Mouse (Mus musculus) midbrain, embryonic 11.5 days (tissue): ENCODE data around the gene Gabrr1. TPM values are rescaled to one million over a fixed set of nuclear protein-coding genes. Genes with fewer than 3 reads are reported as not detected.

Experiments
- ATAC-seq: fragments of 200-750 bp; cut with Nextera tagmentation; 2 replicates; pipeline ENCODE4 v1.8.0; 2017; ENCODE audit warnings: moderate TSS enrichment, moderate library complexity; ENCODE audit not compliant: low FRiP score
- DNase-seq: peaks from one replicate; pipeline ENCODE4 v3.0.0; 2015; ENCODE audit warnings: low spot score; ENCODE audit errors: missing footprints
- H3K27ac ChIP-seq: fragments of 300-500 bp; sonication (generic); 2 replicates; pipeline ENCODE4 v1.5.1; 2014; ENCODE audit warnings: low read depth, low read length
- H3K27me3 ChIP-seq: fragments of 300-500 bp; sonication (generic); 2 replicates; pipeline ENCODE4 v1.6.1; 2014; ENCODE audit warnings: mild to moderate bottlenecking, low read length, moderate library complexity, mixed read lengths; ENCODE audit not compliant: control insufficient read depth, insufficient read depth
- H3K36me3 ChIP-seq: fragments of 300-500 bp; sonication (generic); 2 replicates; pipeline ENCODE4 v1.6.1; 2014; ENCODE audit warnings: mild to moderate bottlenecking, low read length, moderate library complexity, mixed read lengths; ENCODE audit not compliant: control insufficient read depth, insufficient read depth
- H3K4me1 ChIP-seq: fragments of 300-500 bp; sonication (generic); 2 replicates; pipeline ENCODE4 v1.6.1; 2014; ENCODE audit warnings: low read length; ENCODE audit not compliant: control insufficient read depth, insufficient read depth
- H3K4me2 ChIP-seq: fragments of 300-500 bp; sonication (generic); 2 replicates; pipeline ENCODE4 v1.6.1; 2014; ENCODE audit warnings: mild to moderate bottlenecking, moderate library complexity
- H3K4me3 ChIP-seq: fragments of 300-500 bp; sonication (generic); 2 replicates; pipeline ENCODE4 v1.5.1; 2014; ENCODE audit warnings: low read depth, low read length
- H3K9ac ChIP-seq: fragments of 300-500 bp; sonication (generic); 2 replicates; pipeline ENCODE4 v1.6.1; 2014; ENCODE audit warnings: low read length
- H3K9me3 ChIP-seq: fragments of 300-500 bp; sonication (generic); 2 replicates; pipeline ENCODE4 v1.6.1; 2016; ENCODE audit warnings: low read length; ENCODE audit not compliant: control insufficient read depth
- WGBS: fragments of 180-500 bp; shearing (Covaris S2); extraction: QIAGEN DNeasy Blood & Tissue Kit; methylation state at CpG from one replicate; pipeline ENCODE4 v1.1.7; 2014; 5-methylcytosine and 5-hydroxymethylcytosine counted together
- polyA plus RNA-seq: library from polyadenylated mRNA; unstranded; fragments of >200 nt; fragmentation: Nextera tagmentation; extraction: Ambion mirVana; gene quantifications from 2 replicates; pipeline ENCODE4 v1.2.1, GENCODE M21; 2014

The Gabrr1 gene
- polyA plus RNA-seq, 1 experiment from 2014 or later, result 0.14 TPM

- ATAC-seq (no peak), DNase-seq (no peak)
- Histone ChIP-seq H3K27ac (no peak overlapping the region), H3K4me3 (no peak overlapping the region), H3K4me1 (no peaks in the 10 kb centered on the region), H3K27me3 (no peaks in the 10 kb centered on the region), H3K4me2 (no peak overlapping the region), H3K36me3 (no peaks in the 10 kb centered on the region), H3K9ac (no peak overlapping the region), H3K9me3 (no peaks in the 10 kb centered on the region)
- WGBS, result 54% methylated on average over 20 of the region's 20 CpGs
Measured at GRCm38 (mm10) chr4:33146679-33147291, 14.5 kb downstream of the Gabrr1 start.

DNA sequence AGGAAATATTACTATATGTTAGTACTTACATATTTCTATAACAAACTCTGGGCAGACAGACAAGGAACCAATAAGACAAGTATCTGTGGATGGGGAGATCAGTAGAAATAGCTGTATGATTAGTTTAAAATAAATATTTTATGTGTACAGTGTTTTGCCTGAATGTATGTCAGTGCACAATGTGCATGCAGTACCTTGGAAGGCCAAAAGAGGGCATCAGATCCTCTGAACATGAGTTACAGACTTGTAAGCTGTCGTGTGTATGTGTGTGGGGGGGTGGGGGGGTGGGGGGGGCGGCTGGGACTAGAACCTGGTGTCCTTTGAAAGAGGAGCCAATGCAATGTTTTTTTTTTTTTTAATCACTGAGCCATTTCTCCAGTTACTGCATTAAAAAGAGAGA lies 15.5 kb downstream of the Gabrr1 start:
- ATAC-seq (no peak), DNase-seq (peak; percentile 92)
- no peaks in the 10 kb centered on the region for H3K4me1 ChIP-seq
- no peak overlapping the region for H3K27ac ChIP-seq
- H3K36me3 ChIP-seq, result no peaks in the 10 kb centered on the region
- no peaks in the 10 kb centered on the region for H3K9me3 ChIP-seq
- H3K9ac ChIP-seq, result no peak overlapping the region
- 8% methylated on average over 2 of the region's 2 CpGs for WGBS
- H3K27me3 ChIP-seq, result no peaks in the 10 kb centered on the region
- no peak overlapping the region for H3K4me2 ChIP-seq
- no peak overlapping the region for H3K4me3 ChIP-seq

GRCm38 (mm10) chr4:33149150-33149549 lies 16.8 kb downstream of the Gabrr1 start:
- peak; percentile 76 for DNase-seq
- Histone ChIP-seq H3K27me3 (no peaks in the 10 kb centered on the region), H3K4me2 (no peak overlapping the region), H3K4me1 (no peaks in the 10 kb centered on the region), H3K27ac (no peak overlapping the region), H3K4me3 (no peak overlapping the region), H3K9ac (no peak overlapping the region), H3K36me3 (no peaks in the 10 kb centered on the region), H3K9me3 (no peaks in the 10 kb centered on the region)
- WGBS, result 36% methylated on average over 7 of the region's 7 CpGs
- ATAC-seq, result no peak

GRCm38 (mm10) chr4:33152087-33153038 lies 20.0 kb downstream of the Gabrr1 start:
- Histone ChIP-seq H3K4me1 (no peaks in the 10 kb centered on the region), H3K27ac (no peak overlapping the region), H3K9ac (no peak overlapping the region), H3K9me3 (no peaks in the 10 kb centered on the region), H3K4me3 (no peak overlapping the region), H3K4me2 (no peak overlapping the region), H3K36me3 (no peaks in the 10 kb centered on the region), H3K27me3 (no peaks in the 10 kb centered on the region)
- DNase-seq (no peak), ATAC-seq (no peak)
- 87% methylated on average over 26 of the region's 26 CpGs for WGBS

DNA sequence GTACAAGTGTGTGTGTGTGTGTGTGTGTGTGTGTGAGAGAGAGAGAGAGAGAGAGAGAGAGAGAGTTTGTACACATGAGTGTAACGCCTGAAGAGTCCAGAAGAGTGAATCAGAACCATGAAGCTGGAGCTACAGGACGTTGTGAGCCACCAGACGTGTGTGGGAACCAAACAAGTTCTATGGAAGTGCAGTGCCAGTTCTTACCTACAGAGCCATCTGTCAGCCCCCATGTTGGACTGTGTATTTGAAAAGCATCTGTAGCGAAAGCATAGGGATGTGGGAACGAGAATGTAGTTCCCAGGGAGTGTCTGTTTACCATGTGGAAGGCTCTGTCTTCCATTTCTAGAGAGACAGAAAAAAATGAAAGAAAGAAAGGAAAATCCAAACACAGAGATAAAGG lies 51.2 kb downstream of the Gabrr1 start:
- Histone ChIP-seq H3K4me2 (no peak overlapping the region), H3K9ac (no peak overlapping the region), H3K9me3 (no peaks in the 10 kb centered on the region), H3K36me3 (no peaks in the 10 kb centered on the region), H3K4me1 (no peaks in the 10 kb centered on the region), H3K27ac (no peak overlapping the region), H3K4me3 (no peak overlapping the region), H3K27me3 (peaks cover 7% of the 10 kb centered on the region)
- DNase-seq (no peak), ATAC-seq (no peak)
- WGBS, result 90% methylated on average over 5 of the region's 5 CpGs

DNA sequence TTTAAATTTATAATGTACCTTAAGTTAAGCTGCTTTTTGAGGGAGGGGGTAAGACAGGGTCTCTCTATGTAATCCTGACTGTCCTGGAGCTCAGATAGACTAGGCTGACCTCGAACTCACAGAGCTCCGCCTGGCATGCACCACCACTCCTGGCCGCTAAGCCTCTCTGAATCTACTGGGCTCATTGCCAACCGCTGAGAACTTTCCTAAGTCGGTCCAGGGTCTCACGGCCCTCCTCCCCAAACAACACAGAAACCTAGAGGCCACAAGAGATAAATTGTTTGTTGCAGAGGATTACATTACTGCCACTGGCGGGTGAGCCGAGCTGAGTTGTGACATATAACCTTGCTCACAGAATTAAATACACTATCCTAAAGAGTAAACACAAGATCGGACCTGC lies 55.8 kb downstream of the Gabrr1 start:
- peak; percentile 92 for DNase-seq
- Histone ChIP-seq H3K27ac (no peak overlapping the region), H3K4me1 (peaks cover 6% of the 10 kb centered on the region; the same call in 1 of the 2 replicates), H3K4me3 (no peak overlapping the region), H3K9ac (no peak overlapping the region), H3K36me3 (no peaks in the 10 kb centered on the region), H3K27me3 (peaks cover 7% of the 10 kb centered on the region), H3K4me2 (peak overlapping the region; percentile 66), H3K9me3 (no peaks in the 10 kb centered on the region)
- ATAC-seq, result 0 out of 2 replicates have a peak, but pooled peaks have one; percentile 20
- WGBS, result 22% methylated on average over 9 of the region's 9 CpGs

DNA sequence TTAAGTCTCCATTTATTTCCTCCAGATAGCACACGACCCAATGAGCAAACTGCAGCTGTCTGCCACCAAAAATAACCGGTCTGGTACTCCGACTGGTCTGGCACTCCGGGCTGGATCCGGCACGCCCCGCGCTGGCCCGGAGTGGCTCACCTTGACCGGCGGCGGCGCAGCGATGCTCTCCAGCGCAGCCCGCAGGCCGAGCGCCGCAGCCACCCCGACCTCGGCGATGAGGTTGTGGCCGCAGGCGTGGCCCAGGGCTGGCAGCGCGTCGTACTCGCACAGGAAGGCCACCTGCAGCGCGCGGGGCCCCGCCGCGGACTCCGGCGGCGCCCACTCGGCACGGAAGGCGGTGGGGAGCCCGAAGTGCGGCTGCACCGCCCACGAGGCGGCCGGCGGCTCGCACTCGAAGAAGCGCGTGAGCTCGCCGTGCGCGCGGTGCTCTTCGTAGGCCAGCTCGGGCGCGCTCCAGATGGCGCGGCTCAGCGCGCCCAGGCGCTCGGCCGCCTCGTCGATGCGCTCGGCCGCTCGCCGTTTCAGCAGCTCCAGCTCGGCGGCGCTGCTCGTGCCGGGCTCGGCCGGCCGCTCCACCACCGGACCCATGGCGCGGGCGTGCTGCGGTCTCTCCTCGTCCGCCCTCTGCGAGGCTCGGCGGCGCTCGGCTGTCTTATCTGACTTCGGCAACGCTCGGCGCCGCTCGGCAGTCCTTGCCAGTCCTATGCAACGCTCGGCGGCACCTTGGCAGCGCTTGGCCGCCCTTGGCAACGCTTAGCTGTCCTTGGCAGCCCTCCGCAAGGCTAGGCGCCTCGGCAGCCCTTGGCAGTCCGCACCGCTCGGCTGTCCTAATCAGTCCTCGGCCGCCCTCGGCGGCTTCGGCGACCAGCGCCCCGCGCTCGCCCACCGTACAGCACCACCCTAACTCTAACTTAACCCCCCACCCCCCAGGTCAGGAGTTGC lies 56.7 kb downstream of the Gabrr1 start:
- H3K27me3 ChIP-seq, result peaks cover 7% of the 10 kb centered on the region
- H3K27ac ChIP-seq, result peak overlapping the region; percentile 44; the same call in 1 of the 2 replicates
- H3K36me3 ChIP-seq, result no peaks in the 10 kb centered on the region
- under 1% methylated on average over 123 of the region's 123 CpGs for WGBS
- peak overlapping the region; percentile 67 for H3K4me3 ChIP-seq
- peak overlapping the region; percentile 72 for H3K9ac ChIP-seq
- peak; percentile 93 for ATAC-seq
- H3K4me1 ChIP-seq, result peaks cover 6% of the 10 kb centered on the region; the same call in 1 of the 2 replicates
- H3K4me2 ChIP-seq, result peak overlapping the region; percentile 66
- H3K9me3 ChIP-seq, result no peaks in the 10 kb centered on the region
- DNase-seq, result peak; percentile 97

DNA sequence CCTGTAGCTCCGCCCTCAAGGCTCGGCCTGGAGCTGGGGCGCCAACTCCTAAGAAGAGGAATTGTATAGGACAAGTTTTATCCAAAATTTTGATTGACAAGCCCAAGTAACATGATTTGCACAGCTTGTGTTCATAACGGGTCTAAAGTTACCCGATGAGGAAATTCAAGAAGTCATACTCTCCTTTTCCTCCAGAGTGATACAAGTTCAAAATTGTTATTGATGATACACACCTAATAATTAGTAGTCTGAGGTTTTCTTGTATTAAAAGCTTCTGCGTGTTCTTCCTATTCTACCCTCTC lies 57.4 kb downstream of the Gabrr1 start, which contains the start of gene Pm20d2:
TSS of gene Pm20d2 (minus strand) at position 3 of the 302 bp plus-strand sequence.
- ATAC-seq (no peak), DNase-seq (no peak)
- H3K9me3 ChIP-seq, result no peaks in the 10 kb centered on the region
- peak within 1 kb of the TSS; percentile 66 for H3K4me2 ChIP-seq
- no peaks in the 10 kb centered on the region for H3K36me3 ChIP-seq
- WGBS, result 16% methylated on average over 6 of the region's 6 CpGs
- peak within 1 kb of the TSS; percentile 44; the same call in 1 of the 2 replicates for H3K27ac ChIP-seq
- peak within 1 kb of the TSS; percentile 72 for H3K9ac ChIP-seq
- H3K4me3 ChIP-seq, result peak within 1 kb of the TSS; percentile 67
- peaks cover 7% of the 10 kb centered on the region for H3K27me3 ChIP-seq
- peaks cover 6% of the 10 kb centered on the region; the same call in 1 of the 2 replicates for H3K4me1 ChIP-seq
